12 mouse cellular contexts compared by ENCODE assay signal in the genomic region with DNA sequence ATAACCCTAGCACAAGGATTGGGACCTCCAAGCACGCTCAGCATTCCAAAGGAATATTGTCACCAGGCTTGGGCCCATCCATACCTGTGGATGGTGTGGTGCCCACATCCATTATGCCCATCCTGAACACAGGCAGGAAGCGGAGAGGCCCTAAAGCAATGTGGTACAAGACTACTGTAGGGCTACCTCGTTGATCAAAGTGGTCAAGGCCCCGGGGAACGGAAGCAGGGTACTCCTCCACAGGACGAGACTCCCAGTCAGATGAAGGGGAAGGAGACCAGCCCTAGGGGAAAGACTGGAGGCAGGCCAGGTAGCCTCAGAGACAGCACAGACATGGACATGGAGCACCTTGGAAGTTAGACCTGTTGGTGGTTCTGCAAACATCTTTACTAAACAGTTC.
"Had no signal": no experiment of that assay in that cellular context is flagged by ENCODE, and none has a peak within 500 bp of the region (broad histone marks: within the 10 kb centered on the region; RNA-seq: fewer than 3 reads in every experiment).

No protein-coding gene starts in this region.

- H3K9me3 ChIP-seq: limb, embryonic 15.5 days; liver, embryonic 12.5 days; midbrain, embryonic 12.5 days had no signal

- H3K9ac ChIP-seq: limb, embryonic 15.5 days; liver, embryonic 12.5 days; midbrain, embryonic 12.5 days had no signal

- H3K4me3 ChIP-seq: midbrain, embryonic 12.5 days had no signal

- ATAC-seq: liver, embryonic 12.5 days; midbrain, embryonic 16.5 days had no signal

- H3K27ac ChIP-seq: limb, embryonic 15.5 days; midbrain, embryonic 12.5 days had no signal

- DNase-seq: kidney, adult 18-20 months; kidney, postnatal 25 days; lung, adult 18-20 months; lung, postnatal 10 days; lung, postnatal 4 days; right cerebral cortex, postnatal 25 days; thymus, adult 18-20 months; thymus, postnatal 14 days had no signal

- H3K27me3 ChIP-seq: limb, embryonic 15.5 days; liver, embryonic 12.5 days had no signal
